16 mouse cellular contexts compared by ENCODE assay signal in the genomic region with DNA sequence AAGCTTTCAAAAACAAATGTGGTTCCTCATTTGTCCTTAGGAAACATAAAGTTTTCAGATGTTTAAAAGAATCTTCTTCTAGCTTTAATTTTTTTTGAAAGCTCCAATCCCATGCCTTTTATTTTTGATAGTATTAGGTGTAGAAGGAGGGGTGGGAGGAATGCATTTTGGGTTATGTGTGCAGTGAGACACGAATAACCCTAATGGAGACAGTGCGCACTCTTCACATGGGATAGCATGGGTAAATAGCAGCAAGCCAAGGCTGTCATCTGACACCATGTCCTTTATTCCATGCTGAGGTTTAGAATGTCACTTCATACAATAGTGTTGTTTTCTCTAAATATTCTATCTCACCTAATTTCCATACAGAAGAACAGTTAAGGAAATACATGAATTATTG.
"Had no signal": no experiment of that assay in that cellular context is flagged by ENCODE, and none has a peak within 500 bp of the region (broad histone marks: within the 10 kb centered on the region; RNA-seq: fewer than 3 reads in every experiment).

No protein-coding gene starts in this region.

- H3K4me3 ChIP-seq: lung, embryonic 15.5 days; midbrain, embryonic 13.5 days; midbrain, embryonic 15.5 days; neural tube, embryonic 13.5 days; neural tube, embryonic 15.5 days; stomach, embryonic 15.5 days had no signal

- H3K4me2 ChIP-seq: lung, embryonic 15.5 days; midbrain, embryonic 11.5 days; midbrain, embryonic 13.5 days; midbrain, embryonic 15.5 days; neural tube, embryonic 13.5 days; neural tube, embryonic 15.5 days; stomach, embryonic 15.5 days had no signal

- DNase-seq: lung, adult 2 months; lung, postnatal 14 days; lung, postnatal 36 days; retina, postnatal 1 day; right cerebral cortex, adult 18-20 months; right cerebral cortex, postnatal 25 days; thymus, adult 2 months; thymus, postnatal 25 days; thymus, postnatal 4 days had no signal

- H3K36me3 ChIP-seq: lung, embryonic 15.5 days; midbrain, embryonic 13.5 days; midbrain, embryonic 15.5 days; neural tube, embryonic 13.5 days; neural tube, embryonic 15.5 days; stomach, embryonic 15.5 days had no signal
